Mouse (Mus musculus) adrenal gland, adult 18-20 months (tissue): Measurements from ENCODE around the gene Plxna2. TPM values are rescaled to one million over a fixed set of nuclear protein-coding genes. Genes with fewer than 3 reads are reported as not detected.
A peak's percentile ranks its signal among the peaks of the same experiment; 100 is the strongest.

ENCODE experiments used
- DNase-seq, 2 experiments: peaks; one replicate each; pipeline ENCODE4 v3.0.0; 2021 to 2022; ENCODE audit warnings: low spot score in 2 of 2
- long read RNA-seq, 2 experiments: library from polyadenylated mRNA; stranded (forward); transcript quantifications; one replicate each; pipeline ENCODE4 v2.0.0; 2021
- total RNA-seq, 2 experiments: library from RNA; stranded (reverse); gene quantifications; 1 replicate in 1 of 2; 2 replicates in 1 of 2; pipeline ENCODE4 v1.2.3; 2021

Gene Plxna2
- 10 to 100 TPM; 10.1 to 12.2 TPM for total RNA-seq
- long read RNA-seq, experiment 1, full-length matches to known transcripts, result 3 of 8 reads
- long read RNA-seq, experiment 1, partial matches to known transcripts, result 4 of 8 reads
- long read RNA-seq, experiment 1, other reads (novel, unspliced or antisense), result 1 of 8 reads
- long read RNA-seq, experiment 2, result 0 reads

GRCm38 (mm10) chr1:194617918-194618317 lies at the start of gene Plxna2:
TSS of gene Plxna2 (plus strand) at chr1:194618218.
- no peak for DNase-seq

- no peak for DNase-seq
Measured at GRCm38 (mm10) chr1:194573870-194574269, 44.1 kb upstream of the Plxna2 start.

GRCm38 (mm10) chr1:194578270-194578669 lies 39.7 kb upstream of the Plxna2 start:
- no peak for DNase-seq

- no peak for DNase-seq
Measured at GRCm38 (mm10) chr1:194580539-194580938, 37.5 kb upstream of the Plxna2 start.

GRCm38 (mm10) chr1:194586670-194587069 lies 31.3 kb upstream of the Plxna2 start:
- no peak for DNase-seq

GRCm38 (mm10) chr1:194587532-194587931 lies 30.5 kb upstream of the Plxna2 start:
- peak in 1 of 2 experiments; percentile 21 for DNase-seq

GRCm38 (mm10) chr1:194587956-194588668 lies 29.9 kb upstream of the Plxna2 start:
- DNase-seq, result no peak

- DNase-seq, result peak; percentile 26 to 38
Measured at GRCm38 (mm10) chr1:194588711-194589451, 29.1 kb upstream of the Plxna2 start.

- DNase-seq, result no peak
Measured at GRCm38 (mm10) chr1:194593155-194593554, 24.9 kb upstream of the Plxna2 start.

GRCm38 (mm10) chr1:194607406-194608261 lies 10.4 kb upstream of the Plxna2 start:
- no peak for DNase-seq

GRCm38 (mm10) chr1:194610516-194610915 lies 7.5 kb upstream of the Plxna2 start:
- DNase-seq, result no peak

- DNase-seq, result no peak
Measured at GRCm38 (mm10) chr1:194612628-194613027, 5.4 kb upstream of the Plxna2 start.

- no peak for DNase-seq
Measured at GRCm38 (mm10) chr1:194613271-194613834, 4.7 kb upstream of the Plxna2 start.

- no peak for DNase-seq
Measured at GRCm38 (mm10) chr1:194613923-194614830, 3.8 kb upstream of the Plxna2 start.

- no peak for DNase-seq
Measured at GRCm38 (mm10) chr1:194616136-194616535, 1.9 kb upstream of the Plxna2 start.

- peak; percentile 64 to 77 for DNase-seq
Measured at GRCm38 (mm10) chr1:194618841-194619311, 858 bp downstream of the Plxna2 start.

GRCm38 (mm10) chr1:194619353-194620244 lies 1.6 kb downstream of the Plxna2 start:
- peak; percentile 82 for DNase-seq

- peak; percentile 51 to 60 for DNase-seq
Measured at GRCm38 (mm10) chr1:194620245-194620991, 2.4 kb downstream of the Plxna2 start.
